Mouse (Mus musculus) MEL-GATA-1-ER (cell line): ENCODE results near the gene Paqr8.
"Not testable (repeated sequence)": the region's sequence is repeated elsewhere in the genome, so short reads cannot be mapped to it uniquely, and the experiment has no call there.

Experiments used
- DNase-seq: peaks from one replicate; pipeline ENCODE4 v3.0.0-alpha.2; 2012; ENCODE audit warnings: low read depth; ENCODE audit errors: extremely low read depth

Paqr8 gene

DNA sequence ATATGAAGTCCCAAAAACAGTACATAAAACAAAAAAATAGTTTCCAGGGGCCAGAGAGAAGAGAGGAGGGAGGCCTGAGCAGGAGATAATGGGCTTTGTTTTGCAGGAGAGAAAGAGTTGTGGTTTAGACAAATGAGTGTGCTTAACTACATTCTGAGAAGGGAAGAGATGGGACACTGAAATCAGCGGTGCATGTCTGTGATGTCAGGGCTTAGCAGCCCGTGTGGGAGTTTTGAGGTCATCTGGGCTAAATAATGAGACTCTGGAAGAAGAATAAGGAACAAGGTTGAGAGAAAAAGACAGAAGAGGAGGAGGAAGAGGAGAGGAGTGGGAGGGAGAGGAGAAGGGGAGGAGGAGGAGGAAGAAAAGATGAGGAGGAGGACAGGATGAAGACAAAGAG, 21.7 kb downstream of the Paqr8 start:
- DNase-seq, result no peak

DNA sequence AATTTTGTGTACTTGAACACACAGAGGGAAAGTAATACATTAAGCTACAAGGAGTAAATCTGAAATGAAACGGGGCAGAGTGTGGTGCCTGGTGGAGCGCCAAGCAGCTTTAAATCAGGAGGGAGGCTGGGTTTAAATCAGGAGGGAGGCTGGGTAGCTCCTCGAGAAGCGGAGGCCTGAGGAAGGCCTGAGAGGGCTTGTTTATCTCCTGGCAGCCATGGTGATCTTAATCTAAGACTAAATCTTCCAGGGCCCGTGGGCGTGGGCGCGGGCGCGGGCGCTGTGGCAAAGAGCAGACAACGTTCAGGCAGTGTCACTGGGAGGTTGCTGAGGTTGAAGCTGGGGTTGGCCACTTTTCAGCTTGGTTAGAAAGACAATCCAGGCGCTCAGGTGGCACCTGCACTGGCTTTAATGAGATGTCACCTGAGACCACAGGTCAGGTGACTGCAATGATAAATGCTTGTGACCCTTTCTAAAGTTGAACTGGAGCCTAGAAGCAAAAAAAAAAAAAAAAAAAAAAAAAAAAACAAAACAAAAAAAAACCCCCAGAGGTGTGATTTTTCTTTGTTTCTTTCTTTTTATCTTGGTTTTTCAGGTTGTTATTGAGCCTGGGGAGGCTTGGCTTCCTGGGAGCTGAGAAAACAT, 22.2 kb downstream of the Paqr8 start:
- no peak for DNase-seq

DNA sequence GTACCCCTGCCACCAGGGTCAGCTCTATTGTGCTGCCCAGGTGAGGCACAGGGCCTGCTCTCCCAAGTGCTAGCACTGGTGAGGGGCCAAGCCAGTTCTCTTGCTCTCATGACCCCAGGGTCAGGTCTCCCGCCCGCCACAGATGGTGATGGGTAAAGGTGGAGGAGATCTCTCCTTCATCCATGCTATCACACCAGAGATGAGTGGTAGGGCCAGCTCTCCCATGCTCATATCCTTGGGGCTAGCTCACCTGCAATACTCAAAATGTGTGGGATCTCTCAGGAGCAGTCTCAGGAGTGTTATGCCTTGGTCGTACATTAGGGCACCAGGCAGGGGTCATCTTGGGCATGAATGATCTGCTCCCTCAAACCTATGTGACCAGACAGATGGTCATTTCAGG, 24.4 kb downstream of the Paqr8 start:
- DNase-seq, result no peak

DNA sequence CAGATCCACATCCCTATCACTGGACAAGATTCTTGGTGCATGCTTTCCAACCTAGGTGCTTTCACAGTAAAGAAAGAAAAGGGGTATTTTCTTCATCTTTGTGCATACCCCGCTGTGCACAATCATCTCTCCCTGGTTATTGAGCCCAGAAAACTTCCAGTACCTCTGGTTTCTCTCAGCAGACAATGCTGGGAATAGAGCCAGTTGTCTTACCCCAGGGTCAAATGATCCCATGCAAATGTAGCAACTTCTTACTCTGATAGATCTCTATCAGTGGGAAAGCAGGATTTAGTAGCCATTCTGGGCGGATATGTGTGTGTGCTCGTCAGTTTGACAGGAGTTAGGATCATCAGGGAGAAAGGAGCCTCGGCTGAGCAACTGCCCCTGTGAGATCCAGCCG, 25.2 kb downstream of the Paqr8 start:
- no peak for DNase-seq

DNA sequence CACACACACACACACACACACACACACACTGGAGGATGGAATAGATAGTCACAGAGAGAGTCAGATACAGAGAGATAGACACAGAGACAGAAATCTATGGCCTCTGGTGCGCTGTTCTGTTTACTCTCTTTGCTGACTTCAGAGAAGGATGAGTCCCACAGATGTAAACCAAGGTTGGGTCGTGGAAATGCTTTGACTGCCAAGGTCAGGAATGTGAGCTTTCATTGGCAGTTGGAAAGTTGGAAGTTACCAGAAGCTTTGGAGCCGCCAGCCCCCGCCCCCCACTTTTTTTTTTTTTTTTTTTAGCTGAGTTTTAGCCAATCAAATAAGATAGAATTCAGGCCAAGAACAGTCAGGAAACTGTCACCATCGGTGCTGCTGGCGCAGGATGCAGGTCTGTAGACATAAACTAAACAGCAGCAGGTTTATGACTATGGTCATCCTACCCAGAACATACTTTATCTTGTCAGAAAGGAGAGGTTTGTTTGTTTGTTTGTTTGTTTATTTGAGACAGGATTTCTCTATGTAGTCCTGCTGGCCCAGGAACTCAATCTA, 27.2 kb downstream of the Paqr8 start:
- DNase-seq, result no peak

DNA sequence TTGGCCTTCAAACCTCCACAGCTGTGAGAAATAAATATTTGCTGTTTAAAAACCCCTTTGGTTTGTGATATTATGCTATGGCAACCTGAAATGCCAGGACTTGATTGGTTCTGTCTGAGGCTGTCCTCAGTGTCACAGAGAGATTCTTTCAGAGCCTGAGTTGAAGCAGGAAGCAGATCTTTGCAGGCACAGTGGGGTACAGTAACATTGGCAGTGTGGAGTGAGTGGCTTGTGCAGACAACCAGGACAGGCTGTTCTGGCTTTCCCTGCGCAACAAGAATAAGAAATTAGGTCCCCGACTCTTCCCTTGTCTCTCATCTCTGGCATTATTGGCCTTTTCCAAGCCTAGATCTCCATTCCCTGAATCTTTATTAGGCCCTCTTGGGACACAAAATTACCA, 29.3 kb downstream of the Paqr8 start:
- DNase-seq, result no peak

DNA sequence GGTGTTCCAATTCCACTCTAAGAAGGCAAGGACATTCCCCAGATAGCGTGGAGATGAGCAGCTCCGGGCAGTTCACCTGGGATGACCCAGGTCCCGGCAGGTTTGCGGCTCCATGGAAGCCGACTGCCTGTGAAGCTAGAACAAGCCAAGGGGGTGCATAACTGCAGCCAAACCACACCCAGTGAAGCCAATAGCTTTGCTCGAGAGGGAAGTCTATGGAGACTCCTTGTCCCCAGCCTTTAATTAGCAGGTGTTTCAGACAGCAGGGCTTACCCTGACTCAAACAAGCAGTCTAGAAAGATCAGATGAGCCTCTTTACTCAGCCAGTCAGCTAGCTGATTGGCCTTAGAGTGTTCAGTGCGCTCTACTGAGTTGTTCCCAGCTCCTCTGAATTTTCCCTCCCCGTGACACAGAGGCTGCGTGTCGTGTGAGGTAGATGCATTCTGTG, 30.7 kb downstream of the Paqr8 start:
- DNase-seq, result no peak

DNA sequence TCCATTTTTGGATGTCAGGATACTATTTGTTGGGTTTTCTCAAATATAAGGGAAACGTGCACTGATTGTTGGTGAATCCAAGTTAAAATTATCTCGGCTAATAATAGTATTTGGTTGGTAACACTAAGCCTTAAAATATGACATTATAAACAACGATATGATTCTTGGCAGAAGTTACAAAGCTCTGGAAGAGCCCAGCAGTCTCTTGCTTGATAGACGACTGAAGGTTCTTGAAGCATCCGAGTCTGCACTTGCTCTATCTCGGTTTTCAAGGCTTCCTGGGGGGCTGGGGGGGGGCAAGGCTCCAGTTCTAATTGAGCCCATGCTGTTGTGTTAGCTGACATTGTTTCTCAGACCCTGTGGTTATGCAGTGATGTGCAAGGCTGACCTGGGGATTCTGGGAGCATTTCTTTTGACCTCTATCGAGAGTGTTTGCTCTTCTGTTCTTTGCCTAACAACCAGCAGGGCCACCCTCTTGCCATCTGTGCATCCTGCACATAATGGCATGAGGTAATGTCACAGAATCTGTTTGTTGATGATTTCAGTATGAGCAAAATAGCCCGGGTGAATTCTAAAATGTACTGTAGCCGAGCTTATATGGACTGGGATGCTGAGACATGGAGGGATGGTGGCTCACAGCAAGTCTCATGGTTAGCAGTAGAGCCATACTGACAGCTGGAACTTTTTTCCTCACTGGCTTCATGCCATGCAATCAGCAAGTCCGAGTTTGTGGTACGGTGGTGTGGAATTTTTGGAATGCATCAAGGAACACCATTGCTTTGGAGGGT, 32.4 kb downstream of the Paqr8 start:
- no peak for DNase-seq

DNA sequence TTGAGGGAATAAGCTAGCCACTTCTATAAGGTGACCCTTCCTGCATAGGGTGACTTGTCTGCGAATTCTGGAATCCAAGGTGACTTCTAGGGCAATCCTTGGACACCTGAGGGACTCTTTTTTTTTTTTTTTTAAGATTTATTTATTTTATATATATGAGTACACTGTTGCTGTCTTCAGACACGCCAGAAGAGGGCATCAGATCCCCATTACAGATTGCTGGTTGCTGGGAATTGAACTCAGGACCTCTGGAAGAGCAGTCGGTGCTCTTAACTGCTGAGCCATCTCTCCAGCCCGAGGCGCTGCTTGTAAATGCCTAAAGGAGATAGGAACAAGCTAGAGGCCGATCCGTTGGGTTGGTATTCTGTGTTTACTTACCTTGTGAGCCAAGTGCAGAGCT, 34.9 kb downstream of the Paqr8 start:
- not testable (repeated sequence) for DNase-seq

DNA sequence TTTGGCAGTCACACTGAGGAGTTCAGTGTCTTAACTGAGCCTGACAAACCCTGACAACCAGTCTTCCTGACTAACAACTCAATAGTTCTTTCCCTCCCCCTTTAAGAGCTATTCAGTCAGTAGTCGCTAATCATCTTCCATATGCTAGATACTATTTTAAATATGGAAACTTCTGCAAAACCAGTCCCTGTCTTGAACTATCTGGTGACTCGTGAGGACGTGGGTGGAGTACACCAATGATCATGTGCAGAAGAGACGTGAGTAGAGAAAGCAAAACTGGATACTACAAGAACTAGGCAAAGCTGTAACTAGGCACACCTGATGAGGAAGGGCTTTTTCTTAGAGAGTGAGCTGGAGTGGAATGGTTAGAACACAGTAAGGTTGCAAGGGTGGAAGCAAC, 35.5 kb downstream of the Paqr8 start:
- DNase-seq, result no peak

DNA sequence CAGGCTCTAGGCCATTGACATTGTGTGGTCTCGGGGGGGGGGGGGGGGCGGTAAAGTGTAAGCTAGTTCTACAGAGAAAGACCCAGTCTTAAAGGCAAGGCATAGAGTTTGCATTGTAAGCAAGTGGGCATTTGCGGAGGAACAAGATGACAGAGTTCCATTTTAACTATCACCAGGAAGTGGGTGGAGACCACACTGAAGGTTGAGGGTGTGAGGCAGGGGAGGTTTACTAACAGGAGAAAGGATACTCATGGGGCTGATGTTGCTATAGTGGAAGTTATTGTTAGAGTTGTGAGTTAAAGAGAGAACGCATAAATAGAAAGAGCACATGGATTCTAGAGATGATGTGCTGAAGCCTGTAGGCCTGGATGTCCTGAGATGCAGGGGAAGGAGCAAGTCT, 36.0 kb downstream of the Paqr8 start:
- no peak for DNase-seq

DNA sequence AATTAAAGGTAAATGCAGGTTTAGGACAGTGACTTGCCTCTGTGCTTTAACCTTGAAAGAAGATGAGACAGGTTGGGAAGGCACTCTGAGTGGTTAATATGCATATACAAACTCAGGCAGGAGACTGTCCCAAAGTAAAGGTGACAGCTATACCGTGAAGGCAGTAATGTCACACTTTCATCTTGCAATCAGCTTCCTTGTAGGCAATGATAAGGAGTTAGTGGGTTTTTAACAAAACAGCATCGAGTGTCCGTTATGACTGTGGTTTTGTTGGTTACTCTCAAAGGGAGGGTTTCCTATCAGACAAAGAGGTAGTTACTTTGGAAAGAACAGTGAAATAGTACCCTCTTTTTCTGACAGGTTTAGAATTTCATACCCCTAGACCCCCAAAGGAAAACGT, 38.1 kb downstream of the Paqr8 start:
- peak; percentile 62 for DNase-seq

DNA sequence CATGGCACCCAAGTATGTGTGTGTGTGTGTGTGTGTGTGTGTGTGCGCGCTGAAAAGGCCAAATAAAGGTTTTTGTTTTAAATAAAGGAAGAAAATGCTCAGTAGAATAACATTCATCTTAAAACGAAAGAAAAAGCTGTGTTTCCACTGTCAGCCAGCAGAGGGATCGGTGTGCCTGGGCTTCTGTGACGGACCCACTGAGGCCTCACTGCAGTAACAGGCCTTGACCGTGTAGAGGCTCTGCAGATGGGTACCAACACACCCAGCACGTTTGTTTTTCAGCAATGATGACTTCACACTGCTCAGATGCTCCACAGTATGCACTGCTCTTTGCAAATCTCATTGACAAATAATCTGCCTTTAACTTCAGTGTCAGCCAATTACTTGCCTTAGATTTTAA, 43.1 kb downstream of the Paqr8 start:
- no peak for DNase-seq

DNA sequence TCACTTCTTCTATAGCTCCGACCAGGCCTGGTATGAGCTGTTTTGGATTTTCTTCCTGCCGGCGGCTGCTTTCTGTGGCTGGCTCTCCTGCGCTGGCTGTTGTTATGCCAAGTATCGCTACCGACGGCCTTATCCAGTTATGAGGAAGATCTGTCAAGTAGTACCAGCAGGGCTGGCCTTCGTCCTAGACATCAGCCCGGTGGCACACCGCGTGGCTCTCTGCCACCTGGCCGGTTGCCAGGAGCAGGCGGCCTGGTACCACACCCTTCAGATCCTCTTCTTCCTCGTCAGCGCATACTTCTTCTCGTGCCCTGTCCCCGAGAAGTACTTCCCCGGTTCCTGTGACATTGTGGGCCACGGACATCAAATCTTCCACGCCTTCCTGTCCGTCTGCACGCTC, 44.7 kb downstream of the Paqr8 start:
- DNase-seq, result no peak

DNA sequence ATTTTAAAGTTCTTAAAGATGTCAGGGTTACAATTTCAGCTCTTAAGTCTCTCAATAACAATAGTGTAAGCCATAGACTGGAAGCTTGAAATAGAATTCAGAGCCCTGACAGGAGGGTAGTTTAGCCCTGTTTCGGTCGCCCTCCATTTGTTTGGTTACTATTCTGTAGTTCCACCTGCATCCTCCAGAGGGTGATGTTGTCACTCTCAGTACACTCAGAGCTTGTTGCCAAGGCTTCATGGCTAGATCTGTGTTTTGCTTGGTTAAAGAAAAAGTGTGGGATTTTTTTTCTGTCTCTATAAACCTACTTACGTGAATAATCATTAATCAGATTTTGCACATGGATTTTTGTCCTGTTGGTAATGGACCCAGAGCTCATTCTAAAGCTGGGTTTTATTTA, 48.6 kb downstream of the Paqr8 start:
- DNase-seq, result no peak

DNA sequence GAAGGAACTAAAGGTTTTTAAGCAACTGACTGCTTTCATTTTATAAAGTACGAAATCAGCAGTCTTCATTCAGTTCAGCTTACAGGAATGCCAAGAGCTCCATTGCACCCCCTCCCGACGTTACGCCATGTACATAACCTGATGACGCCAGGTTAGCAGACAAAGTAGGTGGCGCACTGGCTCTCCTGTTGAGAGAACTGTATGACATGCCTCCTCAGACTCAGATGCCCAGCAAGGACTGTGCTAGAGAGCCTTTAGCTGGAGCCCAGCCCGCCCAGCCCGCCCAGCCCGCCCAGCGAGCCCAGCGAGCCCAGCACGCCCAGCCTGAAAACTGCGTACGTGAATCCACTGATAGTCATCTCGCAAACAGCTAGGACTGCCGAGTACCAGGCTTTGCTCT, 49.7 kb downstream of the Paqr8 start:
- no peak for DNase-seq

DNA sequence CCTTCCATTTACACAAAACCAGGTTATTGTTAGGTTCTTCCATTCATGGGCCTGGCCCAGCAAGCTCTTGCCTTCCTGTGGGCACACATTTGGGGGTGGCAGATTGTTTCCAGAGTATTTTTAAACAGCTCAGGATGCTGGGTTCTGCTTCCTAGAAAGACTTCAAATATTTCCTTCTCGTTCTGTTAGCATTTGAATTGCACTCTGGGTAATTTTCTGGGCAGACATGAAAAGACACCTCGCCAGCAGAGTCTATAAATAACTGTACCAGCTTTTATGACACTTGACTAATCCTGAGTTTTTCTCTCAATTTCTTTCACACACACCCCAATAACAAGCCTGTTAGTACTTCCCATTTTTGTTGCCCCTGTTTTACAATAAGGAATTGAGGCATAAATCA, 50.9 kb downstream of the Paqr8 start:
- DNase-seq, result no peak

DNA sequence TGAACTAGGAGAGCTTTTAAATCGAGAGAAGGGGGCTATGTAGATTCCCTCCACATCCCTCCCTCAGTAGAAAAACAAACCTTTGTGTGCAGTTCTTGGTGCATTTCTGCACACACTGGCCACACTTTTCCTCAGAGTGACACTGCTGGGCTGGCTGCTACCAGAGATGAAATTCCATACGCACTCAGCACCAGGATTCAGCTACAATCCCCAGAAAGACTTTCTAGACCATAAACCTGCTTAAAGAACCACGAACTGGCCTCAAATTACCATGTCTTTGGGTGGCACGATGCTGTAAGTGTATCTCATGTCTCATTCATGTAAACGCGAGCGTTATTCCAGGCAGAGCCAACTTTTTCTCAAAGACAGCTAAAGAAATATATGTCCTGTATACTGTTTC, 51.5 kb downstream of the Paqr8 start:
- DNase-seq, result no peak

DNA sequence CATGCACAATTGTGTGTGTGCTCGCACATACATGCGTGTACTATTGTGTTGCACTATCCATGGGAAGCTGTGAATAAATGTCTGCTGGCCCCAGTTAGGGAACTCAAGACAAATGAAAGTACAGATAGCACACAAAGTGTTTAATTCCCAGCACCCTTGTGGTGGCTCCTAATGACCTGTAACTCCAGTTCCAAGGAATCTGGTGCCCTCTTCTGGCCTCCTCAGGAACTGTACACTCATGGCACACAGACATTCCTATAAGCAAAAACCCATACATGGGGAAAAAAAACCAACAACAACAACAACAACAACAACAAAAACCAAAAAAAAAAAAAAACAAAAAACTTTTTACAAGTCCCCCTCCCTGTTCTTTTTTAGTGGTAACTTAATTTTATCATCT, 52.6 kb downstream of the Paqr8 start:
- DNase-seq, result no peak

DNA sequence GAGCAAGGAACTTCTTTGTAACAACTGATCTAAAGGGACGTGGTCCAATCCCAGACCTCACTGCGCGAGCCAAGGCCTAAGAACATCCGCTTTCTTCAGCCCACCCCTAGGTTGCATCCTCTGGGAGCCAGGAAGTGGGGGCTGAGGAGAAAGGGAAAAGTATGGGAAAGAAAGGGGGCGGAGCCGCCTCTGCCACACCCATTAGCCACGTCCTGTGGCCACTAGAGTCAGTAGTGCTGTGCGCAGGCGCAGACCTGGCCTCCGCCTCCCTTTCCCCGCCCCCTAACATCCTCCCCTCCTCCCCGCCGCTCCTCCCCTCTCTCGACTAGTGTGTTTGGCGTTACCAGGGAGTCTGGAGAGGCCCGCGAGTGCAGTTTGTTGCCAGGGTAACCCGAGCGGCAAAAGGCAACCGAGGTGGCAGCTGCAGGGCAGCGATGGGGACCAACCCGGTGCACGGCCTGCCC, 60.9 kb downstream of the Paqr8 start, which contains the start of gene Efhc1:
Gene Efhc1, plus strand, starts transcription at position 327 of the 464 bp plus-strand sequence.
- no peak for DNase-seq

DNA sequence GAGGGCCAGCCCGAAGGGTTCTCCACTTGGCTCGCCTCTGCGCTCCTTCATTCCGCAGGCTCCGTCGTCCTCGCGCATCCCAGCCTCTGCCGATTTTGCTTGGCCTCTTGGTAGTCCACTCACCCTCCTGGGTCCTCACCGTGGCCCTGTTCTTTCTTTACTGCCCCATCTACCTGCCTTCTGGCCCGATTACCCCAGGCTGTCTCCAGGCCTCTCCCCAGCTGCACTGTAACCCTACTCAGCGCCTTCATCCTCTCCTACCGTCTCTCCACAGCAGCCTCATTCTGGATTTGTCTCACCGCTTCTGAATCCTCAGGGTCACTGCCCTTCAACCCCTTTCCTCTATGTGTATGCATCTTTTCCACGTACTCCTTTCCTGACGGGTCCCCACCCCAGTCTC, 61.4 kb downstream of the Paqr8 start:
- no peak for DNase-seq

DNA sequence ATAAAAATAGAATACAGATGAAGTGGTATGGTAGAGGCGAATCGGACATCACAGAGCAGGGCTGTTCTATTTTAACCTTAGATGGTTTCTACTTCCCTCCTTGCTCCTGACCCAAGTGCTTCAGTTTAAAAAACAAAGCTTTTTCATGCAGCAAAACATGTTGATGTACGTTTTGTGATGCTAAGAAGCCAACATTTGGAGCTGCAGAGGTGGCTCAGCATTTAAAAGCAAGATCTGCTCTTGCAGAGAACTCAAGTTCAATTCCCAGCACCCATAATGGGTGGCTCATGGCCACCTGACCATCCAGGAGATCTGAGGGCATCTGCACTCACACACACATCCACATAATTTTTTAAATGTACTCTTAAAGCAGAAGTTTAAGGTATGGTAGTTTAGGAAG, 64.5 kb downstream of the Paqr8 start:
- DNase-seq, result no peak

DNA sequence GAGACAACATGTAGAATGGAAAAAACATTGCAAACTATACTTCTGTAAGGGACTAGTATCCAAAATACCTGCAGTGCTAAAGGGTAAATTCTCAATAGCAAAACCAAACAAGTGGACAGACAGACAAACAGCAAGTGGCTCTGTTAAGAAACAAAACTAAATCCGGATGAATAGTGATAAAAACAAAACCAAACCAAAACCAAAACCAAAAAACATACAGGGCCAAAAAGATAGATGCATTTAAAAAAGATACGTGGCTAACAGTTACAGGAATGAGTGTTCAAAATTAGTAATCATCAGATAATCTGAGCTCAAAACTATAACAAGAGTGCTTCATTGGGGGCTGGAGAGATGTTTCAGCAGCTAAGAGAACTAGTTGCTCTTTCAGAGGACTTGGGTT, 79.2 kb downstream of the Paqr8 start:
- no peak for DNase-seq
